Mouse (Mus musculus) hindbrain, embryonic 13.5 days (tissue): ENCODE data around the gene Pan3. TPM values are rescaled to one million over a fixed set of nuclear protein-coding genes. Genes with fewer than 3 reads are reported as not detected.

Experiments
- ATAC-seq: fragments of 200-750 bp; cut with Nextera tagmentation; 2 replicates; pipeline ENCODE4 v1.8.0; 2017; ENCODE audit warnings: moderate TSS enrichment; ENCODE audit not compliant: low FRiP score
- H3K27ac ChIP-seq: fragments of 300-500 bp; sonication (generic); 2 replicates; pipeline ENCODE4 v1.5.1; 2015; ENCODE audit warnings: inconsistent platforms, mild to moderate bottlenecking, moderate library complexity
- H3K27me3 ChIP-seq: fragments of 300-500 bp; sonication (generic); 2 replicates; pipeline ENCODE4 v1.6.1; 2015; ENCODE audit warnings: mild to moderate bottlenecking, inconsistent platforms
- H3K36me3 ChIP-seq: fragments of 300-500 bp; sonication (generic); 2 replicates; pipeline ENCODE4 v1.6.1; 2015; ENCODE audit warnings: mild to moderate bottlenecking, inconsistent platforms
- H3K4me1 ChIP-seq: fragments of 300-500 bp; sonication (generic); replicated peaks from 2 replicates; pipeline ENCODE4 v1.6.1; 2015; ENCODE audit warnings: inconsistent platforms
- H3K4me2 ChIP-seq: fragments of 300-500 bp; sonication (generic); 2 replicates; pipeline ENCODE4 v1.6.1; 2015; ENCODE audit warnings: inconsistent platforms, mild to moderate bottlenecking, moderate library complexity
- H3K4me3 ChIP-seq: fragments of 300-500 bp; sonication (generic); 2 replicates; pipeline ENCODE4 v1.5.1; 2015; ENCODE audit warnings: mild to moderate bottlenecking, inconsistent platforms
- H3K9ac ChIP-seq: fragments of 300-500 bp; sonication (generic); 2 replicates; pipeline ENCODE4 v1.6.1; 2015; ENCODE audit warnings: mild to moderate bottlenecking, inconsistent platforms
- H3K9me3 ChIP-seq: fragments of 300-500 bp; sonication (generic); 2 replicates; pipeline ENCODE4 v1.6.1; 2016; ENCODE audit warnings: inconsistent platforms
- WGBS: fragments of 180-500 bp; shearing (Covaris S2); methylation state at CpG from one replicate; pipeline ENCODE4 v1.1.7; 2015; 5-methylcytosine and 5-hydroxymethylcytosine counted together
- polyA plus RNA-seq: library from polyadenylated mRNA; unstranded; fragments of >200 nt; fragmentation: Nextera tagmentation; extraction: Ambion mirVana; gene quantifications from 2 replicates; pipeline ENCODE4 v1.2.1, GENCODE M21; 2015

Gene Pan3
- 61.1 and 63.5 TPM in 2 replicates for polyA plus RNA-seq

- Histone ChIP-seq H3K9ac (peak within 1 kb of the TSS; percentile 98), H3K27ac (peak within 1 kb of the TSS; percentile 98), H3K4me1 (peaks cover 38% of the 10 kb centered on the region), H3K9me3 (no peaks in the 10 kb centered on the region), H3K27me3 (no peaks in the 10 kb centered on the region), H3K36me3 (no peaks in the 10 kb centered on the region), H3K4me3 (peak within 1 kb of the TSS; percentile 97), H3K4me2 (peak within 1 kb of the TSS; percentile 83)
- under 1% methylated on average over 51 of the region's 51 CpGs for whole genome bisulfite sequencing
- ATAC-seq = peak; percentile 88
Observed at GRCm38 (mm10) chr5:147429535-147430305, at the start of gene Pan3. Gene Pan3 (plus strand): TSS chr5:147430161.

- H3K4me3 ChIP-seq = no peak overlapping the region
- H3K27me3 ChIP-seq = no peaks in the 10 kb centered on the region
- no peaks in the 10 kb centered on the region for H3K9me3 ChIP-seq
- no peak overlapping the region for H3K27ac ChIP-seq
- no peaks in the 10 kb centered on the region for H3K36me3 ChIP-seq
- 93% methylated on average over 10 of the region's 10 CpGs for WGBS
- H3K4me2 ChIP-seq = no peak overlapping the region
- no peaks in the 10 kb centered on the region for H3K4me1 ChIP-seq
- no peak overlapping the region for H3K9ac ChIP-seq
- no peak for ATAC-seq
Observed at GRCm38 (mm10) chr5:147381396-147381795, 48.6 kb upstream of the Pan3 start.

GRCm38 (mm10) chr5:147386865-147387264 is 43.1 kb upstream of the Pan3 start:
- Histone ChIP-seq H3K9me3 (no peaks in the 10 kb centered on the region), H3K4me3 (no peak overlapping the region), H3K27me3 (no peaks in the 10 kb centered on the region), H3K4me1 (no peaks in the 10 kb centered on the region), H3K4me2 (no peak overlapping the region), H3K27ac (no peak overlapping the region), H3K9ac (no peak overlapping the region), H3K36me3 (no peaks in the 10 kb centered on the region)
- no peak for ATAC-seq
- WGBS = 86% methylated on average over 13 of the region's 13 CpGs

GRCm38 (mm10) chr5:147388376-147389008 is 41.5 kb upstream of the Pan3 start:
- Histone ChIP-seq H3K4me3 (no peak overlapping the region), H3K36me3 (no peaks in the 10 kb centered on the region), H3K27ac (no peak overlapping the region), H3K9ac (no peak overlapping the region), H3K4me1 (no peaks in the 10 kb centered on the region), H3K9me3 (no peaks in the 10 kb centered on the region), H3K27me3 (no peaks in the 10 kb centered on the region), H3K4me2 (no peak overlapping the region)
- ATAC-seq = no peak
- WGBS = 85% methylated on average over 9 of the region's 9 CpGs

GRCm38 (mm10) chr5:147389052-147389451 is 40.9 kb upstream of the Pan3 start:
- Histone ChIP-seq H3K9me3 (no peaks in the 10 kb centered on the region), H3K36me3 (no peaks in the 10 kb centered on the region), H3K4me3 (no peak overlapping the region), H3K27ac (no peak overlapping the region), H3K4me2 (no peak overlapping the region), H3K27me3 (no peaks in the 10 kb centered on the region), H3K4me1 (no peaks in the 10 kb centered on the region), H3K9ac (no peak overlapping the region)
- ATAC-seq = no peak
- 85% methylated on average over 5 of the region's 5 CpGs for WGBS

- H3K4me3 ChIP-seq = no peak overlapping the region
- H3K9me3 ChIP-seq = no peaks in the 10 kb centered on the region
- no peak overlapping the region for H3K4me2 ChIP-seq
- no peak for ATAC-seq
- H3K9ac ChIP-seq = no peak overlapping the region
- H3K27ac ChIP-seq = no peak overlapping the region
- no peaks in the 10 kb centered on the region for H3K36me3 ChIP-seq
- no peaks in the 10 kb centered on the region for H3K27me3 ChIP-seq
- 64% methylated on average over 2 of the region's 2 CpGs for whole genome bisulfite sequencing
- no peaks in the 10 kb centered on the region for H3K4me1 ChIP-seq
Observed at GRCm38 (mm10) chr5:147390772-147391171, 39.2 kb upstream of the Pan3 start.

- Histone ChIP-seq H3K4me1 (no peaks in the 10 kb centered on the region), H3K9me3 (no peaks in the 10 kb centered on the region), H3K9ac (no peak overlapping the region), H3K4me2 (no peak overlapping the region), H3K36me3 (no peaks in the 10 kb centered on the region), H3K27me3 (peaks cover 3% of the 10 kb centered on the region), H3K4me3 (no peak overlapping the region), H3K27ac (no peak overlapping the region)
- ATAC-seq = no peak
- WGBS = 89% methylated on average over 12 of the region's 12 CpGs
Observed at GRCm38 (mm10) chr5:147392667-147393213, 37.2 kb upstream of the Pan3 start.

- H3K27me3 ChIP-seq = peaks cover 26% of the 10 kb centered on the region
- H3K27ac ChIP-seq = no peak overlapping the region
- H3K4me2 ChIP-seq = no peak overlapping the region
- no peaks in the 10 kb centered on the region for H3K36me3 ChIP-seq
- peaks cover 4% of the 10 kb centered on the region for H3K4me1 ChIP-seq
- no peak overlapping the region for H3K9ac ChIP-seq
- no peak overlapping the region for H3K4me3 ChIP-seq
- 18% methylated on average over 1 of the region's 1 CpGs for WGBS
- no peaks in the 10 kb centered on the region for H3K9me3 ChIP-seq
- no peak for ATAC-seq
Observed at GRCm38 (mm10) chr5:147395050-147395449, 34.9 kb upstream of the Pan3 start.

- peak; percentile 87 for ATAC-seq
- H3K27me3 ChIP-seq = peaks cover 52% of the 10 kb centered on the region
Observed at GRCm38 (mm10) chr5:147399843-147400504, 30.0 kb upstream of the Pan3 start, which contains the start of gene Flt3. Gene Flt3 (minus strand): TSS chr5:147400489.

GRCm38 (mm10) chr5:147400505-147400979 is 29.4 kb upstream of the Pan3 start:
- Histone ChIP-seq H3K4me3 (peak overlapping the region; percentile 55), H3K9me3 (no peaks in the 10 kb centered on the region), H3K4me1 (peaks cover 16% of the 10 kb centered on the region), H3K27me3 (peaks cover 52% of the 10 kb centered on the region), H3K27ac (no peak overlapping the region), H3K9ac (peak overlapping the region; percentile 70), H3K4me2 (peak overlapping the region; percentile 97), H3K36me3 (no peaks in the 10 kb centered on the region)
- peak; percentile 18; the same call in 1 of the 2 replicates for ATAC-seq
- WGBS = 1% methylated on average over 17 of the region's 17 CpGs

More at GRCm38 (mm10) chr5:147399843-147400504, 30.0 kb upstream of the Pan3 start, which contains the start of gene Flt3:
- Histone ChIP-seq H3K9ac (peak within 1 kb of the TSS; percentile 70), H3K4me2 (peak within 1 kb of the TSS; percentile 97), H3K36me3 (no peaks in the 10 kb centered on the region), H3K4me1 (peaks cover 16% of the 10 kb centered on the region), H3K4me3 (peak within 1 kb of the TSS; percentile 55), H3K9me3 (no peaks in the 10 kb centered on the region), H3K27ac (no peak within 1 kb of the TSS)
- WGBS = under 1% methylated on average over 51 of the region's 56 CpGs

GRCm38 (mm10) chr5:147401024-147401423 is 28.9 kb upstream of the Pan3 start:
- Histone ChIP-seq H3K9ac (no peak overlapping the region), H3K27ac (no peak overlapping the region), H3K4me1 (peaks cover 16% of the 10 kb centered on the region), H3K27me3 (peaks cover 52% of the 10 kb centered on the region), H3K9me3 (no peaks in the 10 kb centered on the region), H3K4me3 (peak overlapping the region; percentile 55), H3K36me3 (no peaks in the 10 kb centered on the region), H3K4me2 (peak overlapping the region; percentile 97)
- no peak for ATAC-seq
- WGBS = 25% methylated on average over 11 of the region's 11 CpGs

- Histone ChIP-seq H3K4me1 (peaks cover 16% of the 10 kb centered on the region), H3K4me3 (no peak overlapping the region), H3K9me3 (no peaks in the 10 kb centered on the region), H3K36me3 (no peaks in the 10 kb centered on the region), H3K27me3 (peaks cover 51% of the 10 kb centered on the region), H3K9ac (no peak overlapping the region), H3K27ac (no peak overlapping the region), H3K4me2 (no peak overlapping the region)
- no peak for ATAC-seq
- 23% methylated on average over 5 of the region's 5 CpGs for WGBS
Observed at GRCm38 (mm10) chr5:147402505-147402904, 27.5 kb upstream of the Pan3 start.
